Mouse (Mus musculus): ENCODE results near the gene Meis1. TPM values are rescaled to one million over a fixed set of nuclear protein-coding genes. Genes with fewer than 3 reads are reported as not detected.

Meis1 gene
- polyA plus RNA-seq, 1 experiment = 7.8 TPM

- no peak overlapping the region for H3K27ac ChIP-seq (ENCODE audit: control insufficient read depth, insufficient read depth, low read depth, low read length, poor library complexity)
- H3K4me3 ChIP-seq (replicated peaks; ENCODE audit: control insufficient read depth, low read depth, low read length) = no peak overlapping the region
- TF ChIP-seq CTCF (IDR thresholded peaks at IDR 0.05; ENCODE audit: control insufficient read depth, insufficient read depth, low read length) (no peak), POLR2A (IDR thresholded peaks at IDR 0.05; ENCODE audit: borderline replicate concordance, control insufficient read depth, low read depth, low read length) (no peak)
- 28% methylated on average over 1 of the region's 1 CpGs for WGBS
- no peaks in the 10 kb centered on the region for H3K4me1 ChIP-seq (ENCODE audit: control insufficient read depth, insufficient read depth, low read length)
Measured at GRCm38 (mm10) chr11:18888651-18889050, 130.1 kb downstream of the Meis1 start.

GRCm38 (mm10) chr11:18885729-18886325 lies 133.0 kb downstream of the Meis1 start:
- Histone ChIP-seq H3K4me1 (ENCODE audit: control insufficient read depth, insufficient read depth, low read length) (no peaks in the 10 kb centered on the region), H3K27ac (ENCODE audit: control insufficient read depth, insufficient read depth, low read depth, low read length, poor library complexity) (no peak overlapping the region), H3K4me3 (replicated peaks; ENCODE audit: control insufficient read depth, low read depth, low read length) (no peak overlapping the region)
- no peak for TF ChIP-seq POLR2A (IDR thresholded peaks at IDR 0.05; ENCODE audit: borderline replicate concordance, control insufficient read depth, low read depth, low read length)
- WGBS = 22% methylated on average over 9 of the region's 9 CpGs

- no peaks in the 10 kb centered on the region for H3K4me1 ChIP-seq (ENCODE audit: control insufficient read depth, insufficient read depth, low read length)
- TF ChIP-seq POLR2A (IDR thresholded peaks at IDR 0.05; ENCODE audit: borderline replicate concordance, control insufficient read depth, low read depth, low read length) (no peak), CTCF (IDR thresholded peaks at IDR 0.05; ENCODE audit: control insufficient read depth, insufficient read depth, low read length) (no peak)
- WGBS = 47% methylated on average over 6 of the region's 6 CpGs
- H3K4me3 ChIP-seq (replicated peaks; ENCODE audit: control insufficient read depth, low read depth, low read length) = no peak overlapping the region
- H3K27ac ChIP-seq (ENCODE audit: control insufficient read depth, insufficient read depth, low read depth, low read length, poor library complexity) = no peak overlapping the region
Measured at GRCm38 (mm10) chr11:18885036-18885728, 133.6 kb downstream of the Meis1 start.

GRCm38 (mm10) chr11:18883987-18884386 lies 134.8 kb downstream of the Meis1 start:
- TF ChIP-seq CTCF (IDR thresholded peaks at IDR 0.05; ENCODE audit: control insufficient read depth, insufficient read depth, low read length) (no peak), POLR2A (IDR thresholded peaks at IDR 0.05; ENCODE audit: borderline replicate concordance, control insufficient read depth, low read depth, low read length) (no peak)
- Histone ChIP-seq H3K27ac (ENCODE audit: control insufficient read depth, insufficient read depth, low read depth, low read length, poor library complexity) (no peak overlapping the region), H3K4me3 (replicated peaks; ENCODE audit: control insufficient read depth, low read depth, low read length) (no peak overlapping the region), H3K4me1 (ENCODE audit: control insufficient read depth, insufficient read depth, low read length) (no peaks in the 10 kb centered on the region)
- 22% methylated on average over 3 of the region's 3 CpGs for WGBS

DNA sequence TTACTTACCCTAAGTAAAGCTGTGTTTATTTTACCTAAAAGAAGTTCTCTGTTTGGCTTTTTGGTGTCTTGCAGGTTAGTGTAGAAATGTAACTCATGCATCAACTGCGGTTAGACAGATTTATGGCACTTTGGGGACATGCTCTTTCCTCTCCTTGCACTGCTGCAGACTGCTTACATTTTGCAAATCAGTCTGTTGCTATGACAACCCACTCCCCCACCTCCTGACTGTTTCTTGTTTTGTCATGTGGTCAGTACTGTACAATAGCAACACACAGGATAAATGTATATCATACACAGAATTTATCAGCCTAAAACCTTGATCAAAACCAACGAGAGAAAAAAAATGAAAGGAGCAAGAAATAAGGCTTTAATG lies 135.3 kb downstream of the Meis1 start:
- TF ChIP-seq CTCF (IDR thresholded peaks at IDR 0.05; ENCODE audit: control insufficient read depth, insufficient read depth, low read length) (no peak), POLR2A (IDR thresholded peaks at IDR 0.05; ENCODE audit: borderline replicate concordance, control insufficient read depth, low read depth, low read length) (no peak)
- 8% methylated on average over 2 of the region's 2 CpGs for WGBS
- H3K4me3 ChIP-seq (replicated peaks; ENCODE audit: control insufficient read depth, low read depth, low read length) = no peak overlapping the region
- no peak overlapping the region for H3K27ac ChIP-seq (ENCODE audit: control insufficient read depth, insufficient read depth, low read depth, low read length, poor library complexity)
- no peaks in the 10 kb centered on the region for H3K4me1 ChIP-seq (ENCODE audit: control insufficient read depth, insufficient read depth, low read length)

- WGBS = 72% methylated on average over 3 of the region's 3 CpGs
- TF ChIP-seq CTCF (IDR thresholded peaks at IDR 0.05; ENCODE audit: control insufficient read depth, insufficient read depth, low read length) (no peak), POLR2A (IDR thresholded peaks at IDR 0.05; ENCODE audit: borderline replicate concordance, control insufficient read depth, low read depth, low read length) (no peak)
- Histone ChIP-seq H3K4me3 (replicated peaks; ENCODE audit: control insufficient read depth, low read depth, low read length) (no peak overlapping the region), H3K27ac (ENCODE audit: control insufficient read depth, insufficient read depth, low read depth, low read length, poor library complexity) (no peak overlapping the region), H3K4me1 (ENCODE audit: control insufficient read depth, insufficient read depth, low read length) (no peaks in the 10 kb centered on the region)
Measured at GRCm38 (mm10) chr11:18882747-18883506, 135.9 kb downstream of the Meis1 start.

- WGBS = 87% methylated on average over 5 of the region's 5 CpGs
- H3K4me1 ChIP-seq (ENCODE audit: control insufficient read depth, insufficient read depth, low read length) = no peaks in the 10 kb centered on the region
- H3K27ac ChIP-seq (ENCODE audit: control insufficient read depth, insufficient read depth, low read depth, low read length, poor library complexity) = no peak overlapping the region
- H3K4me3 ChIP-seq (replicated peaks; ENCODE audit: control insufficient read depth, low read depth, low read length) = no peak overlapping the region
- TF ChIP-seq POLR2A (IDR thresholded peaks at IDR 0.05; ENCODE audit: borderline replicate concordance, control insufficient read depth, low read depth, low read length) = no peak
- no peak for TF ChIP-seq CTCF (IDR thresholded peaks at IDR 0.05; ENCODE audit: control insufficient read depth, insufficient read depth, low read length)
Measured at GRCm38 (mm10) chr11:18882315-18882714, 136.5 kb downstream of the Meis1 start.

DNA sequence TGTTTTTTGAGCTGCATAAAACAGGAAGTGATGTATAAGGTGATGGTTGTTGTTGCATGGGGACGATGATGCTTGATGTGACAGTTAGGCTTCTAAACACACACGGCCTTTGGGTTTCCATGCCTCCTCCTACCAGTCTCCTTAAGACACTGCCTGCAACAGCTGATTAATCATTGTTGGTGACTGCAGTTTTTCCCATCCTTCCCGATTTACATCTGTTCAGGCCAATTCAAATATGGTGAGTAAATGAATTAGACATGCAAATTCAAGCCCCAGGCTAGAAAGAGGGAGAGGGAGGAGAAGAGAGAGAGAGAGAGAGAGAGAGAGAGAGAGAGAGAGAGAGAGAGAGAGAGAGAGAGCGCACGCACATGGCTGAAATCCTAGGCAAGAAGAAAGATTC lies 138.0 kb downstream of the Meis1 start:
- WGBS = 69% methylated on average over 5 of the region's 5 CpGs
- H3K4me1 ChIP-seq (ENCODE audit: control insufficient read depth, insufficient read depth, low read length) = no peaks in the 10 kb centered on the region

More for the DNA sequence above, 138.0 kb downstream of the Meis1 start:
- H3K27ac ChIP-seq (ENCODE audit: control insufficient read depth, insufficient read depth, low read depth, low read length, poor library complexity) = no peak overlapping the region
- TF ChIP-seq CTCF (IDR thresholded peaks at IDR 0.05; ENCODE audit: control insufficient read depth, insufficient read depth, low read length) (no peak), POLR2A (IDR thresholded peaks at IDR 0.05; ENCODE audit: borderline replicate concordance, control insufficient read depth, low read depth, low read length) (no peak)
- no peak overlapping the region for H3K4me3 ChIP-seq (replicated peaks; ENCODE audit: control insufficient read depth, low read depth, low read length)

Data from bone marrow, adult 2 months (tissue).